Mouse (Mus musculus): ENCODE measurements around the gene Las1l.

DNA sequence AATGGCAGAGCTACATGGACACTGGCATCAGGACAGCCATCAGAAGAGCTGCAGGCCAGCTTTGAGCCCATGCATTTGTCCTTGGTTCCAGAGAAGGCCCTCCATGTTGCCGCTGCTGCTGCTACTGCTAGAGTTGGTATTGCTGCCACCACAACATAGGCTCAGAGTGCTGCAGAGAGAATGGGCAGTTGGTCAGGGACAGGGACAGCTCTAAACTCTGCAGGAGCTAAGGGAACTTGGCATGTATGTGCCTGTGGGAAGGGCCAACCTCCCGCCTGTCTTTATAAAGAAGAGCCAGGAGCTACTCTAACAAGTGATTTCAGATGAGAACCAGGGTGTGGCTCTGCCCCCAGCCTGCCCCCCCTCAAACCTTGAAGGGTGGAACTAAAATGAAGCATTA is 21.3 kb downstream of the Las1l start:
- TF ChIP-seq CTCF (IDR thresholded peaks at IDR 0.05; ENCODE audit: low read depth, low read length): no peak
- TF ChIP-seq POLR2A (IDR thresholded peaks at IDR 0.05; ENCODE audit: extremely low read depth, insufficient read depth, low read length): no peak

All from liver, adult 2 months (tissue).